Mouse (Mus musculus) heart, postnatal 10 days (tissue): ENCODE measurements around the gene Zfp319. TPM values are rescaled to one million over a fixed set of nuclear protein-coding genes. Genes with fewer than 3 reads are reported as not detected.

ENCODE experiments used
- DNase-seq, 2 experiments: peaks; one replicate each; pipeline ENCODE4 v3.0.0; 2021
- intact Hi-C: fragments of 180-260 bp; cut with DNase I; formaldehyde crosslinking; loops from one replicate; pipeline ENCODE4 v1.15.1; 2025
- total RNA-seq, 2 experiments: library from RNA; stranded (reverse); gene quantifications; 2 replicates each; pipeline ENCODE4 v1.2.3; 2021

Gene Zfp319
- total RNA-seq, 2 experiments from 2014 or later = 12.2 to 13.9 TPM

DNA sequence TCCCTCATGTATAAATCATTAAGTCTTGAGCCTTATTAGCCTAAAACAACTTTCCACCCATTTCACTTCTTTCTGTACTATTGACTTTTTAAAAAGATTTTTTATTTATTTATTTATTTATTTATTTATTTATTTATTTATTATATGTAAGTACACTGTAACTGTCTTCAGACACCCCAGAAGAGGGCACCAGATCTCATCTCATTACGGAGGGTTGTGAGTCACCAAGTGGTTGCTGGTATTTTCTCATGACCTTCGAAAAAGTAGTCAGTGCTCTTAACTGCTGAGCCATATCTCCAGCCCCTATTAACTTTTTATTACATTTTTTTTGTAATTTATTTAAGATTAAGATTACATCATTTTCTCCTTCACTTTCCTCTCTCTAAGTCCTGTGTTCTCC lies 17.0 kb downstream of the Zfp319 start:
- intact Hi-C loops = no loop called here
- DNase-seq = no peak

- no peak for DNase-seq
- intact Hi-C loops = no loop called here
Observed at GRCm38 (mm10) chr8:95313857-95314256, 17.9 kb downstream of the Zfp319 start.

GRCm38 (mm10) chr8:95312836-95313235 lies 18.9 kb downstream of the Zfp319 start:
- no peak for DNase-seq
- intact Hi-C loops = no loop called here

DNA sequence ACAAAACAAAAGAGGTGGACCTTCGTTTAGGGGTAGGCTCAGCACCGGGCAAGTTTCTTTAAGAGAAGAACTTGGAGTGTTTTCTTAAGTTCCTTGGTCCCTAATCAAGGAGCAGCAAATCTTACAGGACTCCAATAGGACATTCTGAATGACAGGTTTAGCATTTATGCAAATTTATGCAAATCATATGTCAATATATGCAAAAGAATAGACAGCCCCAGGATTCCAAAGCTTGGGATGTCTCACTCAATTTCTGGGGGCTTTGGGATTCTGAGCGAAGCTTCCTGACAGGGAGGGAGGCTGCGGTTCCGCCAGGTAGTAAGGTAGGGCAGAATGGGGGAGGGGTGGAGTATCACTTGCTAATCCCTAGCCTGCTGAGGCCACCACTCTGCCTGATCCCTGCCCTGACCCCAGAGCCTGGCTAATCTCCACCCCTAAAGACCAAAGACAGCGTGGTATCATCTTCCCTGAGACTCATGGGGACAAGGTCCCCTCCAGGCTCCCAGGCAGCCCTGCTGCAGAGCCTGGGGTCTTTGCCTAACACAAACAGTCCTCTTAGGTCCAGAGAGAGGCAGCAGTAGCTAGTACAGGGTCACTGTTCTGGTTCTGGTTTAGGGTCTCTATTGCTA lies 21.3 kb downstream of the Zfp319 start, which contains the start of gene Tepp:
Gene Tepp (plus strand): TSS at position 225 of the 629 bp plus-strand sequence.
- DNase-seq = no peak
- intact Hi-C loops = no loop called here

DNA sequence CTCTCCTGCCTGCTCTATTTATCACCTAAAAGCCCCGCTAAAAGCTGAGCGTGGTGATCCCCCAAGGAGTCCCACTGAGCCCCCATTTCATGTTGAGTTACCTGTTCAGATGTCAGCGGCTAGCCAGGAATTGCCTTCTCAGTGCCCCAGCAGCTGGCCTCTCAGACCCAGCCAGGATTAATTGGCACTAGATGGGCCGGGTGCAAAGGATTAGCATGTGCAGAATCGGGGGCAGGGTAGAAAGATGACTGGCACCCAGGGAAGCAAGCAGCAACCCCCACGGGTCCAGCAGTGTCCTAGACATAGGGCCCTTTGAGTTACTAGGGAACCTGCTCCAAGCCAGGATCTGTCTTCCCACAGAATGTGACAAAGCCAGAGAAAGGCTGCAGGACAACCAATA lies 25.3 kb downstream of the Zfp319 start, which contains the start of gene Cngb1:
Gene Cngb1 (minus strand): TSS at position 155 of the 400 bp plus-strand sequence.
- intact Hi-C loops = loop anchor here (10.0 kb wide), 1 partner anchor 372 kb away; no protein-coding TSS in a partner anchor
- no peak for DNase-seq

- intact Hi-C loops = loop anchor here (10.0 kb wide), 1 partner anchor 371 kb away; no protein-coding TSS in a partner anchor
- DNase-seq = no peak
Observed at GRCm38 (mm10) chr8:95305526-95305925, 26.2 kb downstream of the Zfp319 start.

DNA sequence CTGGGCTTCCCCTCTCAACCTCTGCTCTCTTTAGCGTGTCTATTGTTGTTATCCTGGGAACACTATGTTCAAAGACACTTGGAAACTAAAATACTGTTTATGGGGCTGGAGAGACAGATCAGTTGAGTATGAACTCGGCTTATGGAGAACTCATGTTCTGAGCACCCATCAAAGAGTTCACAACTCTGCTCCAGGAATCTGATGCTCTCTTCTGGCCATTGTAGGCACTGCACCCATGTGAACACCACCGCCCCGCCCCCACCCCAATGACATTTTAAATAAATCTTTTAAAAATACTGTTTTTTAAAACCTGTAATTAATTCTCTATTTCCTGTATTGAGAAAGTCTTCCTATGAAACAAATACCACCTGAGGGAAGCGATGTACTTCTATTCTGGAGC lies 29.3 kb downstream of the Zfp319 start:
- DNase-seq = peak; percentile 41 to 59
- intact Hi-C loops = loop anchor here (1.0 to 10.0 kb wide), 2 partner anchors 48 to 368 kb away; no protein-coding TSS in a partner anchor

DNA sequence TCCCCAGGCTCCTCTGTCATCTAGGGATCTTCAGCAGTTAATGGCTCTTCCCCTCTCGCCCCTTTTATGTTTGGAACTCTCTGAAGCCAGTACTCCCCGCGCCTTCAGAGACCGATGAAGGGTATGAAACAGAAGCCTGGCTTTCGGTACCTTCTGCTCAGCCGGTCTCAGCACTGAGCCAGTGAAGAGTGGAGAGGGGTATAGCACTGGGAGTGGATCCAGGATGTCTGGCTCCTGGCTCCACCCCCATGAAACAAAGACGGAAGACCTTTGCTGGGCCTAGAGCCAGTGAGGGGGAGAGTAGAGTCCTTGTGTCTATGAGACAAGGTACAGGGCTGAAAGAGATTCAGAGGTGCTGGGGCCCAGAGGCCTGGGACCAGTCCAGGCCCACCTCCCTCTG lies 37.9 kb downstream of the Zfp319 start:
- peak; percentile 58 to 72 for DNase-seq
- intact Hi-C loops = no loop called here

DNA sequence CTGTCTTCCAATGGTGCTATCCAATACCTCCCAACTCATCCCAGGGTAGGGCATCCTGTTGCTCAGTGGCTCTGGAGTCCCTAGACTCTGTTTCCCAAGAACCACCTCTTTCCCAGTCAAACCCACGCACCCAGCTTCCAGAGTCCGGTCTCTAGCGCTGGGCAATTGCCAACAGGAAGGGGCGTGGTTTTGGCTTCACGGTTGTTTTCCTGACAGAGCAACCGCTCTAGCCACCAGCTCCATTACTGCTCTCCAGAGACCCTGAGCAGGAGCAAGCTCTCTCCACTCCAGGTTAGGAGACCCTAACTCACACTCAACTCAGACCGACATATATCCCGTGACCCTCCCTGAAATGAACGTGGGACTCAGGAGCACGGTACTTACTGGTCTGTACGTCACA lies 38.6 kb downstream of the Zfp319 start:
- intact Hi-C loops = no loop called here

DNA sequence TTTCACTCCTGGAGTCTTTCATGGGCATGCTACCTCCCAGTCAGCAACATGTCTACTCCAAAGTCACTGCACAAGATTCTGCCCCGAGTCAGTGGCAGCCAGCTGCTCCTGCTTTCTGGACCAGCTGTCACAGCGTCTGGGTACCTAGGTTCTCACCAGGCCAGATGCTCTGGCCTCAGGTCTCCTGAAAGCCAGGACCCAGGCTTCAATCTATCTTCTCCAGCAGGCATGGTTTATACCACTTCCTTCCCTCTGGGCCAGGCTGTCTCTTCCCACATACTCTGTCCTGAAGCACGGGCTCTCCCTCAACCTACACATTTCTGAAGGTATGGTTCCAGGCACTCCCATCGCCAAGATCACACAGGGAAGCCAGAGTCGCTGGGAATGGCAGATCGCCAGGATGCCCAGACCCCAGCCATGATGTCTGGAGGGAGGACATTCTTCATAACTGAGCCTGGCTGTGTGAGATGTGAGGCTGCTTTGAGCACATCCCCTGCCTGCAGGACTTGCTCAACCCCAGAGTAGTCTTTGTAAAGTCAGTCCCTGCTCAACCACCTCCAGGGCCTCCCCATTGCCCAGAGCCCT lies 42.6 kb downstream of the Zfp319 start:
- intact Hi-C loops = no loop called here
- no peak for DNase-seq

More for the DNA sequence above, 38.6 kb downstream of the Zfp319 start:
- DNase-seq = peak; percentile 92 to 94

DNA sequence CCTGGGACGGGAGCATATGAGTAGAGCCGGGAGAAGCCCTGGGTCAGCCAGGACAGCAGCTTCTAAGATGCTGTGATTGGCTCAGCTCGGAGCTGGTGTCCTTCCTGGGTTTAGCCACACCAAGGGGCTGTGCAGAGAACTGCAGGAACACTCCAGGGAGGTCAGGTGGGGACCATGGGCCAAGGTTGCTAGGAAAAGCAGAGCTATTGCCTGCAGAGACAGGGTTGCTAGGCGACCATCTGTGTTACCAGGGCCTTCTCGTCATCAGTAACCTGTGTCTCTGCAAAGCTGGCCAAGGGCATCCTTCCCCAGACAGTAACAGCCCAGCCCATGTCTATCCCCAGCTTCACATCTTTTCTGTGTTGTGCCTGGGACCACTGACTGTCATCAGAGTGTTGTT lies 50.3 kb downstream of the Zfp319 start:
- no peak for DNase-seq
- intact Hi-C loops = no loop called here

Other genes with a start within 250 kb of the Zfp319 start
- 10 to 100 TPM; 64.8 to 73.9 TPM for gene Kifc3, start 129.1 kb downstream of the Zfp319 start, total RNA-seq
- gene Cngb1, start 25.4 kb downstream of the Zfp319 start, total RNA-seq = 1 to 10 TPM; 1.5 to 3.2 TPM
- gene Tepp, start 21.4 kb downstream of the Zfp319 start, total RNA-seq = not detected
- 10 to 100 TPM; 17.2 to 23.9 TPM for gene Usb1, start 334 bp upstream of the Zfp319 start, total RNA-seq
- 100 to 1,000 TPM; 113 to 155 TPM for gene Mmp15, start 20.3 kb upstream of the Zfp319 start, total RNA-seq
- gene Cfap20, start 102.9 kb upstream of the Zfp319 start, total RNA-seq = 10 to 100 TPM; 42.7 to 57.6 TPM
- gene Csnk2a2, start 158.1 kb upstream of the Zfp319 start, total RNA-seq = 10 to 100 TPM; 44.3 to 44.7 TPM
- under 1 TPM in 1 of 2 experiments, not detected in 1; 0.32 TPM for gene Ccdc113, start 202.1 kb upstream of the Zfp319 start, total RNA-seq
- gene Prss54, start 244.4 kb upstream of the Zfp319 start, total RNA-seq = not detected